Mouse (Mus musculus): ENCODE measurements around the gene Prss44.

GRCm38 (mm10) chr9:110797866-110798265 is 15.9 kb upstream of the Prss44 start, which contains the start of gene Prss42:
- TF ChIP-seq GATA1 (IDR thresholded peaks at IDR 0.05; ENCODE audit: borderline replicate concordance, low read length), result no peak
- TF ChIP-seq FLI1 (IDR thresholded peaks at IDR 0.05; ENCODE audit: low read length), result no peak

Data from megakaryocyte, embryonic 14.5 days (primary cell).